Mouse (Mus musculus) mesoderm, embryonic 11.5 days (tissue): ENCODE results near the gene Cela3b.
A peak's percentile ranks its signal among the peaks of the same experiment; 100 is the strongest.

Experiments
- DNase-seq: peaks from one replicate; pipeline ENCODE4 v3.0.0-alpha.2; 2012; ENCODE audit warnings: low read depth, low spot score

The Cela3b gene

GRCm38 (mm10) chr4:137375314-137376278 lies 54.7 kb downstream of the Cela3b start:
- peak; percentile 54 for DNase-seq

GRCm38 (mm10) chr4:137373711-137374110 lies 56.6 kb downstream of the Cela3b start:
- DNase-seq: no peak

- DNase-seq: no peak
Measured at GRCm38 (mm10) chr4:137371596-137372523, 58.5 kb downstream of the Cela3b start.
